Mouse (Mus musculus) myocyte (in vitro differentiated cells): Measurements from ENCODE around the gene Gm11060.

ENCODE experiments used
- POLR2A ChIP-seq: IDR thresholded peaks from one replicate; pipeline ENCODE4 v1.6.1; 2011; ENCODE audit warnings: low read depth, mild to moderate bottlenecking, control low read depth, moderate library complexity; ENCODE audit not compliant: insufficient read length
- POLR2AphosphoS2 ChIP-seq: IDR thresholded peaks from one replicate; pipeline ENCODE4 v1.6.1; 2011; ENCODE audit warnings: low read depth, control low read depth; ENCODE audit not compliant: insufficient read length
- SRF ChIP-seq: IDR thresholded peaks from one replicate; pipeline ENCODE4 v1.6.1; 2011; ENCODE audit warnings: low read depth; ENCODE audit not compliant: control insufficient read depth, insufficient read length
- TCF12 ChIP-seq: IDR thresholded peaks from one replicate; pipeline ENCODE4 v1.6.1; 2011; ENCODE audit warnings: mild to moderate bottlenecking, control low read depth; ENCODE audit not compliant: poor library complexity, insufficient read depth, severe bottlenecking
- TCF3 ChIP-seq: IDR thresholded peaks from one replicate; pipeline ENCODE4 v1.6.1; 2011; ENCODE audit warnings: low read depth, control low read depth; ENCODE audit not compliant: insufficient read length

GRCm38 (mm10) chr2:105123431-105123830 is 31.6 kb downstream of the Gm11060 start:
- TF ChIP-seq POLR2AphosphoS2 (no peak), POLR2A (no peak), SRF (no peak), TCF12 (no peak), TCF3 (no peak)
